Mouse (Mus musculus) lung, postnatal 0 days (tissue): ENCODE data around the gene Ago4.

Experiments
- CTCF ChIP-seq: IDR thresholded peaks from 2 replicates; pipeline ENCODE4 v1.5.1; 2016; ENCODE audit warnings: antibody characterized with exemption, mild to moderate bottlenecking
- EP300 ChIP-seq: IDR thresholded peaks from 2 replicates; pipeline ENCODE4 v1.6.1; 2016; ENCODE audit warnings: antibody characterized with exemption, mild to moderate bottlenecking, control low read depth

DNA sequence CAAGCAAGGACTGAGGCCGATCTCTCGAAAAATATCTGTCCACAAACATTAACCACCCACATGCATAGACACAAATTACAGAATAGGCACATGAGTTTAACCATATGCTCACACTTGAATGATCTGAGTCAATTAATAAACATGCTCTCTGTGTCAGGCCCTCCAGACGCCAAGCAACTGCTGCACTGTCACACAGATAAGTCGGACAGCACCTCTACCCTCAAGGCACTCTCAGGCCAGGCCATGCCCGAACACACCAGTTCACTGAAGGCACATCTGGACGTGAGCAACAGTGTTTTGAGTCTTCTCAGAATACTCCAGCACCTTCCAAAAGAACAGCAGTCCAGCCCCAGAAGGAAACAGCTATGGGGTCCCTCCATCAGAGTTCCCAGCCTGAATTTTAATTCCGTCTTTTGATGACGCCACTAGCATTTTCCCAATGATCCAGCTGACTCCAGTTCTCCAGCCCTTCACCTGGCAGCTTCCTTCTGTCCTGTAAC, 67.0 kb downstream of the Ago4 start:
- TF ChIP-seq CTCF (no peak), EP300 (no peak)
